Mouse (Mus musculus): Measurements from ENCODE around the gene Afm. TPM values are rescaled to one million over a fixed set of nuclear protein-coding genes. Genes with fewer than 3 reads are reported as not detected.

Gene Afm
- polyA plus RNA-seq (2015; fragmentation: Nextera tagmentation; extraction: Ambion mirVana): not detected in 2 replicates

DNA sequence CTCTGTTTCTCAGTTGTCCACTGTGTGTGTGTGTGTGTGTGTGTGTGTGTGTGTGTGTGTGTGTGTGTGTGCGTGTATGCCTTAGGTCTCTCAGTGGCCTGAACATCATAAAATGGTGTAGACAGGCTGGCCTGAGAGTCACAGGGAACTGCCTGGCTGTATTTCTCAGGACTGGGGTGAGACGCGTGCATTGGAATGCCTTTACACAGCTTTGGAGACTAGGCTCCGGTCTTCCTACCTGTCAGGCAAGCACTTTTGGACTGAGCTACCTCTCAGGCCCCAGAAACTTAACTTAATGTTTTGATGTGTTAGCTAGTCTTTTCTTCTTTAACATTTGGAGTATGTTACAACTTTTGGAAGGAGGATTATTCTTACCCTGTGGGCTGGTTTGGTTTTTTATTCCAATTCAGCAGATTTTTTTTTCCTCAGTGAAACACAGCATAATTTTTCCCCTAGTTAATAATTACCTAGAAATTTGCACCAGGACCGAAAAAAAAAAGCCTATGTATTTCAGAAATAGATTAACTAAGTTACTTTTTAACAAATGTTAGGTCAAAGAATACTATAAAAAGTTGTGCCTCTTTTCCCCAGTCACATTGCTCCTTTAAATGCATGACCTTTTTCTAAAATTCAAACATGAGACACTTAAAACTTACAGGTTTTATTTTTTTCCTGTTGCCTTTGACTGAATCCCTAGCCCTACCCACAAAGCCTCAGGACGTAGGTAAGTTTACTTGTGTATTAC lies at the start of gene Afm:
Afm (plus strand) TSS at position 577 of the 745 bp plus-strand sequence.
- no peak within 1 kb of the TSS for H3K4me2 ChIP-seq (ENCODE audit: low read length)
- ATAC-seq: no peak

DNA sequence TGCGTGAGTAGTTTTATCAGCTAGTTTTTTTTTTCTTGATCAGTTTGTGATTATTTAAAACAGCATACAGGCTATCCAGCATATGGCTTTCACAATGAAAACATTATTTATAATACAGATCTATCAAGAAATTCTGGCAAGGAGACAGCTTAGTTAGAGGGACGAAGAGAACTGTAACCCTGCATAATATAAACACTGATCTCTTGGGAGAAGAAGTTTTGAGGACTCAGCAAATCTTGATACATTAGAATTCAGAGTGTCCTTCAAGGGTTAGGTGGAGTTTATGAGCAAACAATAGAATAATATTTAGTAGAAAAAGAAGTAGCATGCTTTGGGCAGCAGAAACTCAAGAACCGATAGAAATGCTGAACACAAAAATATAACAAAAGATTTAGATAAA lies 47.9 kb upstream of the Afm start:
- WGBS: 91% methylated on average over 3 of the region's 3 CpGs
- no peaks in the 10 kb centered on the region for H3K36me3 ChIP-seq (ENCODE audit: control insufficient read depth, insufficient read depth, low read length)
- H3K27ac ChIP-seq (ENCODE audit: low read depth, low read length): no peak overlapping the region
- H3K4me1 ChIP-seq (ENCODE audit: control insufficient read depth, insufficient read depth, low read depth, low read length): no peaks in the 10 kb centered on the region
- H3K27me3 ChIP-seq (replicated peaks; ENCODE audit: control insufficient read depth, insufficient read depth, low read length): no peaks in the 10 kb centered on the region
- H3K9me3 ChIP-seq (ENCODE audit: control insufficient read depth, low read length): no peaks in the 10 kb centered on the region
- H3K4me2 ChIP-seq (ENCODE audit: low read length): no peak overlapping the region
- no peak for ATAC-seq
- H3K4me3 ChIP-seq (ENCODE audit: low read length): no peak overlapping the region
- H3K9ac ChIP-seq (ENCODE audit: low read depth, low read length): no peak overlapping the region

More for the DNA sequence above, at the start of gene Afm:
- Histone ChIP-seq H3K4me1 (ENCODE audit: control insufficient read depth, insufficient read depth, low read depth, low read length) (no peaks in the 10 kb centered on the region), H3K36me3 (ENCODE audit: control insufficient read depth, insufficient read depth, low read length) (no peaks in the 10 kb centered on the region), H3K9me3 (ENCODE audit: control insufficient read depth, low read length) (no peaks in the 10 kb centered on the region), H3K4me3 (ENCODE audit: low read length) (no peak within 1 kb of the TSS), H3K9ac (ENCODE audit: low read depth, low read length) (no peak within 1 kb of the TSS), H3K27me3 (replicated peaks; ENCODE audit: control insufficient read depth, insufficient read depth, low read length) (no peaks in the 10 kb centered on the region), H3K27ac (ENCODE audit: low read depth, low read length) (no peak within 1 kb of the TSS)
- 88% methylated on average over 6 of the region's 6 CpGs for WGBS

DNA sequence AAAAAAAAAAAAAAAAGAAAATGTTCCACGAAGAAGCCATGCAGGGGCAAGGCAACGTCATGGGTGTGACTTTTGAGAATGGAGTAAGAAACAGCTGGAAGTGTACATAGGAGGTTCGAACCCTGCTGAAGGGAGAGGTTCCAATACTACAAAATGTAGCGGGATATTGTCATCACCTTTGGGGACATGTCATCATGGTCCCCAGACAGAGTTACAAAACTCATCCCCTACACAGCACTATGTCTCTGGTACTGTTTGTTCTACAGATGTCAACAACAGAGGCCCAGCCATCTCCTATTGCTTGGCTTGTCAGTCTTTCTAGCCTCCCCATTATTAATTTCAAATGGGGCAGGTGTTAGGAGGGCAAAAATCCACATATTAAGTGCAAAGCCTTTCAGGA lies 44.8 kb upstream of the Afm start:
- no peaks in the 10 kb centered on the region for H3K9me3 ChIP-seq (ENCODE audit: control insufficient read depth, low read length)
- ATAC-seq: no peak
- 89% methylated on average over 4 of the region's 4 CpGs for WGBS

DNA sequence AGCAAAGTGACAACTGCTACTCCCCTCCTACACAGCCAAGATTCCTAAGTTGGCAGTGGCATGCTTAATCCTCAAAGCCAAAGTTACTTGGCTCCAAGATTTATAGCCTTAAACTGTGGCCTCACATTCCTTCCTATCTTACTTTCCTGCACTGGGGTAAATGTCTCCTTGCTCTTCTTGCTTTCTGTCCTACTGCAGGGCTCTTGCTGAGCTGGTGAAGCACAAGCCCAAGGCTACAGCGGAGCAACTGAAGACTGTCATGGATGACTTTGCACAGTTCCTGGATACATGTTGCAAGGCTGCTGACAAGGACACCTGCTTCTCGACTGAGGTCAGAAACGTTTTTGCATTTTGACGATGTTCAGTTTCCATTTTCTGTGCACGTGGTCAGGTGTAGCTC lies 44.4 kb upstream of the Afm start:
- H3K9me3 ChIP-seq (ENCODE audit: control insufficient read depth, low read length): no peaks in the 10 kb centered on the region
- ATAC-seq: no peak
- H3K4me2 ChIP-seq (ENCODE audit: low read length): no peak overlapping the region
- 95% methylated on average over 5 of the region's 5 CpGs for WGBS
- no peaks in the 10 kb centered on the region for H3K27me3 ChIP-seq (replicated peaks; ENCODE audit: control insufficient read depth, insufficient read depth, low read length)
- H3K4me1 ChIP-seq (ENCODE audit: control insufficient read depth, insufficient read depth, low read depth, low read length): no peaks in the 10 kb centered on the region
- H3K9ac ChIP-seq (ENCODE audit: low read depth, low read length): no peak overlapping the region
- no peak overlapping the region for H3K4me3 ChIP-seq (ENCODE audit: low read length)
- no peaks in the 10 kb centered on the region for H3K36me3 ChIP-seq (ENCODE audit: control insufficient read depth, insufficient read depth, low read length)
- H3K27ac ChIP-seq (ENCODE audit: low read depth, low read length): no peak overlapping the region

More for the DNA sequence above, 44.8 kb upstream of the Afm start:
- Histone ChIP-seq H3K4me2 (ENCODE audit: low read length) (no peak overlapping the region), H3K9ac (ENCODE audit: low read depth, low read length) (no peak overlapping the region), H3K4me3 (ENCODE audit: low read length) (no peak overlapping the region), H3K27me3 (replicated peaks; ENCODE audit: control insufficient read depth, insufficient read depth, low read length) (no peaks in the 10 kb centered on the region), H3K4me1 (ENCODE audit: control insufficient read depth, insufficient read depth, low read depth, low read length) (no peaks in the 10 kb centered on the region), H3K36me3 (ENCODE audit: control insufficient read depth, insufficient read depth, low read length) (no peaks in the 10 kb centered on the region), H3K27ac (ENCODE audit: low read depth, low read length) (no peak overlapping the region)

DNA sequence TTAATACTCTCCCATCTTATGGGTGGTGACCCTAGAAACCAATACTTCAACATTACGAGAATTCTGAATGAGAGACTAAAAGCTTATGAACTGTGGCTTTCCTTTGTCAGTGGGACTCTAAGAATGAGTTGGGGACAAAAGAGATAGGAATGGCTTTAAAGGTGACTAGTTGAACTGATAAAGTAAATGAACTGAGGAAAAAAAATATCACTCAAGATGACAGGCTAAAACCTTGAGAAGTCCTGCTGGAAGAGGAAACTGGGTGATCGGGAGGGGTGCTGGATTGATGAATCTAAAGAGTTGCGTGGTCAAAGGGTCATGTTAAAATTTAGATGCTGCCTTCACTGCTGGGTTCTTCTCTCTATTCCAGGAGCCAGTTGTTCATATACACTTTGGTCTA lies 42.0 kb upstream of the Afm start:
- H3K27me3 ChIP-seq (replicated peaks; ENCODE audit: control insufficient read depth, insufficient read depth, low read length): no peaks in the 10 kb centered on the region
- 88% methylated on average over 3 of the region's 3 CpGs for WGBS
- H3K4me3 ChIP-seq (ENCODE audit: low read length): no peak overlapping the region
- no peak overlapping the region for H3K4me2 ChIP-seq (ENCODE audit: low read length)
- ATAC-seq: no peak
- no peak overlapping the region for H3K27ac ChIP-seq (ENCODE audit: low read depth, low read length)
- H3K9ac ChIP-seq (ENCODE audit: low read depth, low read length): no peak overlapping the region
- no peaks in the 10 kb centered on the region for H3K4me1 ChIP-seq (ENCODE audit: control insufficient read depth, insufficient read depth, low read depth, low read length)
- no peaks in the 10 kb centered on the region for H3K36me3 ChIP-seq (ENCODE audit: control insufficient read depth, insufficient read depth, low read length)
- no peaks in the 10 kb centered on the region for H3K9me3 ChIP-seq (ENCODE audit: control insufficient read depth, low read length)

DNA sequence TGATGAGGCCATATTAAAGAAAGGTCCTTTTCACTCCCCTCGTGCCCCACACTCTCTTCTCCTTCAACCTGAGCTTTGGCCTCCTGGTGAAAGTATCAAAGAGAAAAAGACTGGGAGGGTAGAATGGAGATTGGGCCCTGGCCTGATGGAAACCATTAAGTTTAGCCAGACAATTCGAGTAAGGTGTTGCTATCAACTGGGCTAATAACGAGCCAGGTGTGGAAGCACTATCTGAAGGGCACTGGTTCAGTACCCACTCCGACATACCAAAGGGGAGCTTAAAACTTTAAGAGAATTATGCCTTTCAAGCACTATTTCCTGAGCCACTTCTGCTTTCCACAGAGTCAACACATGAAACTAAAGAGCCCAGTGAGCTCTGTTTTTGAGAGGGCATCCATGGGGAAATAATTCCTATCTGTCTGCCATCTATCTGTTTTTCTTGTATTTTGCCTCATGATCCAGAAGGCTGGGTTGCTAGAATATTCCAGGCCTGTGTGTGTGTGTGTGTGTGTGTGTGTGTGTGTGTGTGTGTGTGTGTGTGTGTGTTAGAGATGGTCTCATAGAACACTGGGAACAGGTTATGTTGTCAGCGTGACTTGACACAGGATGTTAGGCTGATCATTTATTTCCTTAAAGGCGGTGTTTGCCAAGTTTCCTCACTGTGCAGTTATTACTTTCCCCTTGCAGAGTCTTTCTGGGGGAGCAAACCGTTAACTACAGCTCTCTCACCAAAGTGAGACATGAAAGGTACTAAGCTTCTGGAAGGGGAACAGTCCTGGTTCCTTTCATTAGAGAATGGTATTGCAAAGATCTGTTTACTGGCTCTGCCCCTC lies 41.2 kb upstream of the Afm start:
- H3K4me2 ChIP-seq (ENCODE audit: low read length): no peak overlapping the region
- no peaks in the 10 kb centered on the region for H3K27me3 ChIP-seq (replicated peaks; ENCODE audit: control insufficient read depth, insufficient read depth, low read length)
- no peak overlapping the region for H3K9ac ChIP-seq (ENCODE audit: low read depth, low read length)
- H3K27ac ChIP-seq (ENCODE audit: low read depth, low read length): no peak overlapping the region
- no peaks in the 10 kb centered on the region for H3K9me3 ChIP-seq (ENCODE audit: control insufficient read depth, low read length)
- no peak overlapping the region for H3K4me3 ChIP-seq (ENCODE audit: low read length)
- H3K4me1 ChIP-seq (ENCODE audit: control insufficient read depth, insufficient read depth, low read depth, low read length): no peaks in the 10 kb centered on the region
- H3K36me3 ChIP-seq (ENCODE audit: control insufficient read depth, insufficient read depth, low read length): no peaks in the 10 kb centered on the region
- ATAC-seq: no peak
- WGBS: 84% methylated on average over 7 of the region's 7 CpGs

DNA sequence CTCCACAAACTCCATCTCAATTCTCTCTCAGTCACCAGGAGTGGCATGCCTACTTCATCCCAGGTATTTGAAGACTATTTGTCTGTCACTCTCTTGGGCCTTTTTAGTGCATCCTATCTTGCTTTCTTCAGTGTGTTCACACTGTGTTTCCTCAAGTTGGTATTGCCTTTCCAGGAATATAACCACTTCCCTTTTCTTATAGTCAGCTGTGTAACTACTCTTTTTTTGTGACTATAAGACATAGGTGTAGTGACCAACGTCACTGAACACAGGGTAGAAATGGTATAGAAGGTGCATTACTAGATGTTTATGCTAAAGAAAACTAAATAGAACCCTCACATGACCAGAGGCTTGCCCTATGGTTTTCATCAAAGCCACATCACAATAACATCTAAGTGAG lies 39.8 kb upstream of the Afm start:
- H3K27ac ChIP-seq (ENCODE audit: low read depth, low read length): no peak overlapping the region
- no peak overlapping the region for H3K9ac ChIP-seq (ENCODE audit: low read depth, low read length)
- no peaks in the 10 kb centered on the region for H3K9me3 ChIP-seq (ENCODE audit: control insufficient read depth, low read length)
- no peak for ATAC-seq
- no peaks in the 10 kb centered on the region for H3K4me1 ChIP-seq (ENCODE audit: control insufficient read depth, insufficient read depth, low read depth, low read length)
- H3K36me3 ChIP-seq (ENCODE audit: control insufficient read depth, insufficient read depth, low read length): no peaks in the 10 kb centered on the region
- 84% methylated on average over 1 of the region's 1 CpGs for WGBS
- no peak overlapping the region for H3K4me2 ChIP-seq (ENCODE audit: low read length)
- H3K4me3 ChIP-seq (ENCODE audit: low read length): no peak overlapping the region
- no peaks in the 10 kb centered on the region for H3K27me3 ChIP-seq (replicated peaks; ENCODE audit: control insufficient read depth, insufficient read depth, low read length)

DNA sequence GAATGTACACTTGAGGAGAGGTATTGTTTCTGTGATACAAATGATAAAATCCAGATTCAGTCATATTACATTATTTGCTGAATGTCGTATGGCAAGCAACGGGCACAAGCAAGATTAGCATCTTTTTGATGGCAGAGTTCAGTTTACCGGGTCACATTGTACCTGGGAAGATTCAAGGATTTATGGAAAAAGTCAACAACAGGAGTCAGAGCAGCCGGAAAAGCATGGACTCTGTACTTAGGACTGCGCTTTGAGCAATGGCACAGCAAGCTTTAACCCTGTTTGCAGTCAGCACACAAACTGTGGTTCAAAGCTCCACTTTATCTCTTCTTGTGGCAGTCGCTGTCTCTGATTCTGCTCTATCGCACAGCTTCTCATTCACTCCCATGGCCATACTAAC lies 33.1 kb upstream of the Afm start:
- Histone ChIP-seq H3K4me2 (ENCODE audit: low read length) (no peak overlapping the region), H3K9me3 (ENCODE audit: control insufficient read depth, low read length) (no peaks in the 10 kb centered on the region), H3K4me3 (ENCODE audit: low read length) (no peak overlapping the region), H3K9ac (ENCODE audit: low read depth, low read length) (no peak overlapping the region), H3K4me1 (ENCODE audit: control insufficient read depth, insufficient read depth, low read depth, low read length) (no peaks in the 10 kb centered on the region), H3K27ac (ENCODE audit: low read depth, low read length) (no peak overlapping the region), H3K36me3 (ENCODE audit: control insufficient read depth, insufficient read depth, low read length) (no peaks in the 10 kb centered on the region), H3K27me3 (replicated peaks; ENCODE audit: control insufficient read depth, insufficient read depth, low read length) (no peaks in the 10 kb centered on the region)
- WGBS: 94% methylated on average over 7 of the region's 7 CpGs
- ATAC-seq: no peak

DNA sequence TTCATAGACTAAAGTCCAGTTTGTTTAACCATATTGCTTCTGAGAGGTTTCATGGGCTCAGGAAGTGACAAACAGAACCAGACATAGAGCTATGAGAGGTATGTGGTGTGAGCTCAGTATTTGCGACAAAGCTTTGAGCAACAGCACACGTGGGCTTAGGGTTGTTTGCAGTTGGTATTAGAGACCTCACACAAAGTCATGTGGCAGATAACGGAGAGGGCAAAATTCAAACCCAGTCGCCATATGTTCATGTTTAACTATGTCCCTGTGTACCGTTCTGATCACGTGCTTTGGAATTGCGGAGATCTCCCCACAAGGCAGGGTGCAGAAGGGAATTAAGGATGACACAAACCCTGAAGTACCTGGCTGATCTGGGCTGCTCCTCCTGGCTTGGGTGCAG lies 30.4 kb upstream of the Afm start:
- WGBS: 90% methylated on average over 7 of the region's 7 CpGs

More for the DNA sequence above, 30.4 kb upstream of the Afm start:
- Histone ChIP-seq H3K9ac (ENCODE audit: low read depth, low read length) (no peak overlapping the region), H3K4me3 (ENCODE audit: low read length) (no peak overlapping the region), H3K4me1 (ENCODE audit: control insufficient read depth, insufficient read depth, low read depth, low read length) (no peaks in the 10 kb centered on the region), H3K36me3 (ENCODE audit: control insufficient read depth, insufficient read depth, low read length) (no peaks in the 10 kb centered on the region), H3K27me3 (replicated peaks; ENCODE audit: control insufficient read depth, insufficient read depth, low read length) (no peaks in the 10 kb centered on the region), H3K27ac (ENCODE audit: low read depth, low read length) (no peak overlapping the region), H3K4me2 (ENCODE audit: low read length) (no peak overlapping the region), H3K9me3 (ENCODE audit: control insufficient read depth, low read length) (no peaks in the 10 kb centered on the region)
- ATAC-seq: no peak

Measured in hindbrain, embryonic 16.5 days (tissue).